Mouse (Mus musculus) spleen, postnatal 14 days (tissue): Measurements from ENCODE around the gene Cypt14.
"Not testable (repeated sequence)": the region's sequence is repeated elsewhere in the genome, so short reads cannot be mapped to it uniquely, and the experiment has no call there.

Experiments
- DNase-seq, 2 experiments: peaks; one replicate each; pipeline ENCODE4 v3.0.0; 2021 to 2022; ENCODE audit warnings: low spot score in 2 of 2

The Cypt14 gene

DNA sequence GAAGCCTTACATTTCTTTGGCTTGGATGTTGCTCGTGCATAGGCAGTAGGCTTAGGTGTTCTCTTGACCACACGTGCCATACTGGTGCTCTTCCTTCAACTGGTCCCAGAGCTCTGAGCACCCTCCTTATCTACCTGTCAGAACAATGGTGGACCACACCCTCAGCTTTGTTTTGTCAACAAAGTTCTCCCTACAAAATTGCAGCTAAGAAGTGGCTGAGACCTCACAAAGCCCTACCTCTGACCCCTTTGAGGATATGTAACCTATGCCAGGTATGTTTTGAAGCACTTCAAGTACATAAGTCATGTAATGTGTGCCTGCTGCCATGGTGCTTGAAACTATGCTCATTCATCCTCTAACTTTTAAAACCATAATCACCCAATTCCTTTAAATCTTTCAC is at the start of gene Cypt14:
Gene Cypt14, minus strand, starts transcription at position 101 of the 400 bp plus-strand sequence.
- not testable (repeated sequence) for DNase-seq
